ENCODE assay signal across 21 mouse cellular contexts in the genomic region with DNA sequence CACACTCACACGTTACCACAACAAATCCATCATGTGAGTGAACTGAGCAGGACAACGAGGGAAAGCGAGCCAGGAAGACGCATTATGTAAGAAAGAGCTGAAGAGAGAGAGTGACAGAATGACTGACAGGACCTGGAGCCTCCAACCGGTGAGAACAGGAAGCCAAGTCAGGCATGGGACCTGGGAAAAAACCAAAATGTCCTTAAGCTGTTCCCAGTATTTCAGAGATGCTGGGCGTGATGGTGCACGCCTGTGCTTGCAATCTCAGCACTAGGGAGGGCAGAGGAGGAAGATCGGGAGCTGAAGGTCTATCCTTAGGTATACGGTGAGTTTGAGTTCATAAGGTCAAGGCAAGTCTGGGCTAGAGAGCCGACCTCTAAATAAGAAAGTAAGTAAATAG. TPM values are rescaled to one million over a fixed set of nuclear protein-coding genes. Genes with fewer than 3 reads are reported as not detected.
A peak's percentile ranks its signal among the peaks of the same experiment; 100 is the strongest.
DNase-seq lines count a peak whose midpoint lies in the region; ATAC-seq and TF ChIP-seq lines count a peak whose summit lies in the region.
"Had no signal": no experiment of that assay in that cellular context is flagged by ENCODE, and none has a peak within 500 bp of the region (broad histone marks: within the 10 kb centered on the region; RNA-seq: fewer than 3 reads in every experiment).

No protein-coding gene starts in this region.

- H3K4me2 ChIP-seq in stomach, postnatal 0 days (replicated peaks; ENCODE audit: low read depth): no peak overlapping the region
- no peak overlapping the region for H3K4me2 ChIP-seq in neural tube, embryonic 15.5 days

- no peaks in the 10 kb centered on the region for H3K4me1 ChIP-seq in stomach, postnatal 0 days (replicated peaks; ENCODE audit: control insufficient read depth, insufficient read depth)
- no peaks in the 10 kb centered on the region for H3K4me1 ChIP-seq in neural tube, embryonic 15.5 days

- 79% methylated on average over 10 of the region's 10 CpGs for WGBS in stomach, postnatal 0 days
- WGBS in neural tube, embryonic 15.5 days: 91% methylated on average over 10 of the region's 10 CpGs

- no peaks in the 10 kb centered on the region; the same call in 1 of the 2 replicates for H3K36me3 ChIP-seq in stomach, postnatal 0 days (ENCODE audit: control insufficient read depth, insufficient read depth, low read length)
- H3K36me3 ChIP-seq in neural tube, embryonic 15.5 days: peaks cover 16% of the 10 kb centered on the region

- DNase-seq in fat pad, adult 2 months (ENCODE audit: extremely low read depth, low read depth, low spot score): peak; percentile 95
- peak; percentile 95 for DNase-seq in gonadal fat pad, adult 2 months (ENCODE audit: low read depth)
- no peak for DNase-seq in stomach, postnatal 0 days (ENCODE audit: low spot score)
- DNase-seq in frontal cortex, adult 2 months (ENCODE audit: extremely low spot score in 1 of 2, low spot score in 1 of 2): no peak
- DNase-seq: adrenal gland, adult 2 months; adrenal gland, adult 8-10 months; adrenal gland, postnatal 10 days; adrenal gland, postnatal 14 days; adrenal gland, postnatal 25 days; adrenal gland, postnatal 36 days; B cell, adult 2 months; cerebellum, adult 11 months; cerebellum, adult 11-12 months; cerebellum, adult 18-20 months; cerebellum, adult 2 months had no signal

- H3K27me3 ChIP-seq in stomach, postnatal 0 days (ENCODE audit: control insufficient read depth, insufficient read depth, low read length): no peaks in the 10 kb centered on the region
- H3K27me3 ChIP-seq in neural tube, embryonic 15.5 days (replicated peaks): no peaks in the 10 kb centered on the region
- H3K27me3 ChIP-seq: CH12.LX, Patski had no signal

- TF ChIP-seq CTCF in stomach, postnatal 0 days (IDR thresholded peaks at IDR 0.05; ENCODE audit: low read depth): no peak

- no peak for TF ChIP-seq EP300 in stomach, postnatal 0 days (optimal IDR thresholded peaks at IDR 0.05)

- 0 out of 2 replicates have a peak, but pooled peaks have one; percentile 18 for ATAC-seq in stomach, postnatal 0 days (ENCODE audit: low FRiP score, low TSS enrichment)
- ATAC-seq in activated CD4-positive, CD25-positive, alpha-beta regulatory T cell, adult 4 months: no peak
- ATAC-seq in neural tube, embryonic 15.5 days (ENCODE audit: low FRiP score): no peak
- ATAC-seq: CD4-positive, CD25-positive, alpha-beta regulatory T cell, adult 4 months; Patski had no signal

- H3K27ac ChIP-seq in stomach, postnatal 0 days (replicated peaks): no peak overlapping the region
- no peak overlapping the region for H3K27ac ChIP-seq in neural tube, embryonic 15.5 days (replicated peaks)

- H3K9ac ChIP-seq in stomach, postnatal 0 days (ENCODE audit: low read length): no peak overlapping the region
- H3K9ac ChIP-seq in neural tube, embryonic 15.5 days (replicated peaks): no peak overlapping the region

- no peaks in the 10 kb centered on the region for H3K9me3 ChIP-seq in stomach, postnatal 0 days (ENCODE audit: control insufficient read depth, low read length)
- H3K9me3 ChIP-seq in neural tube, embryonic 15.5 days (replicated peaks): no peaks in the 10 kb centered on the region
- H3K9me3 ChIP-seq: G1E had no signal

- no peak overlapping the region for H3K4me3 ChIP-seq in stomach, postnatal 0 days (ENCODE audit: low read depth, low read length)
- no peak overlapping the region for H3K4me3 ChIP-seq in neural tube, embryonic 15.5 days (replicated peaks)

RNA-seq across cellular contexts. Expression of gene Psph, which starts 14.8 kb away (rescaled TPM):
- 56.6 and 95.0 TPM in 2 replicates for polyA plus RNA-seq in gonadal fat pad, adult 2 months (2012; rRNA removed)
- polyA plus RNA-seq in stomach, postnatal 0 days (2015; fragmentation: Nextera tagmentation; extraction: Ambion mirVana): 28.8 and 31.1 TPM in 2 replicates
- 18.9 and 25.2 TPM in 2 replicates for polyA plus RNA-seq in frontal cortex, adult 2 months (2012; rRNA removed)
- 10 to 100 TPM; 55.0 to 73.8 TPM for polyA plus RNA-seq in activated CD4-positive, CD25-positive, alpha-beta regulatory T cell, adult 4 months (2017; shearing (Covaris generic))
- polyA plus RNA-seq in neural tube, embryonic 15.5 days (2015; fragmentation: Nextera tagmentation; extraction: Ambion mirVana): 33.9 and 35.0 TPM in 2 replicates

RNA-seq across cellular contexts. Expression of gene Nipsnap2, which starts 47.6 kb away (rescaled TPM):
- polyA plus RNA-seq in gonadal fat pad, adult 2 months (2012; rRNA removed): 55.0 and 57.8 TPM in 2 replicates
- polyA plus RNA-seq in stomach, postnatal 0 days (2015; fragmentation: Nextera tagmentation; extraction: Ambion mirVana): 87.1 and 92.5 TPM in 2 replicates
- 118 and 124 TPM in 2 replicates for polyA plus RNA-seq in frontal cortex, adult 2 months (2012; rRNA removed)
- 10 to 100 TPM; 65.5 to 74.7 TPM for polyA plus RNA-seq in activated CD4-positive, CD25-positive, alpha-beta regulatory T cell, adult 4 months (2017; shearing (Covaris generic))
- polyA plus RNA-seq in neural tube, embryonic 15.5 days (2015; fragmentation: Nextera tagmentation; extraction: Ambion mirVana): 94.9 and 95.7 TPM in 2 replicates

RNA-seq across cellular contexts. Expression of gene Mrps17, which starts 57.1 kb away (rescaled TPM):
- 59.5 and 72.4 TPM in 2 replicates for polyA plus RNA-seq in gonadal fat pad, adult 2 months (2012; rRNA removed)
- 135 and 140 TPM in 2 replicates for polyA plus RNA-seq in stomach, postnatal 0 days (2015; fragmentation: Nextera tagmentation; extraction: Ambion mirVana)
- polyA plus RNA-seq in frontal cortex, adult 2 months (2012; rRNA removed): 104 and 105 TPM in 2 replicates
- 100 to 1,000 TPM; 117 to 121 TPM for polyA plus RNA-seq in activated CD4-positive, CD25-positive, alpha-beta regulatory T cell, adult 4 months (2017; shearing (Covaris generic))
- 169 and 174 TPM in 2 replicates for polyA plus RNA-seq in neural tube, embryonic 15.5 days (2015; fragmentation: Nextera tagmentation; extraction: Ambion mirVana)

Comparison
In these comparisons a context has a peak if more than half of its experiments do, and no peak if none do; other contexts are left out.
1. DNase-seq: peak in fat pad, adult 2 months (single experiment) and gonadal fat pad, adult 2 months (single experiment); none in stomach, postnatal 0 days (single experiment) and frontal cortex, adult 2 months (0 of 2).